Mouse (Mus musculus) left cerebral cortex, adult 2 months (tissue): ENCODE measurements at regions not wholly inside any gene's neighbourhood (a gene's known extent, or its start where the extent isn't known, plus 50 kb on each side); places are given as distances from the start of the nearest gene placed in this dataset.

Source experiments
- DNase-seq, 2 experiments: peaks; one replicate each; pipeline ENCODE4 v3.0.0; 2021 to 2022; ENCODE audit warnings: low spot score in 2 of 2, mixed read lengths in 1 of 2; ENCODE audit errors: extremely low spot score in 1 of 2
- H3K27ac ChIP-seq: fragments of 200-600 bp; 2 replicates; pipeline ENCODE4 v1.8.1; 2022
- H3K4me3 ChIP-seq: fragments of 200-600 bp; 2 replicates; pipeline ENCODE4 v1.8.1; 2022
- CTCF ChIP-seq: fragments of 200-600 bp; IDR thresholded peaks from 2 replicates; pipeline ENCODE4 v1.8.1; 2022; ENCODE audit warnings: antibody characterized with exemption, mild to moderate bottlenecking, moderate library complexity
- intact Hi-C: fragments of 180-260 bp; cut with DNase I; formaldehyde crosslinking; loops from one replicate; pipeline ENCODE4 v1.15.1; 2025

- intact Hi-C loops = no loop called here
- no peak for DNase-seq
- H3K27ac ChIP-seq = no peak overlapping the region
- no peak for TF ChIP-seq CTCF
- no peak overlapping the region for H3K4me3 ChIP-seq
Measured at GRCm38 (mm10) chr8:89609074-89609473, 565.1 kb upstream of the Sall1 start.

GRCm38 (mm10) chr8:89605905-89606468 is 562.0 kb upstream of the Sall1 start:
- Histone ChIP-seq H3K27ac (no peak overlapping the region), H3K4me3 (no peak overlapping the region)
- no peak for TF ChIP-seq CTCF
- DNase-seq = no peak
- intact Hi-C loops = no loop called here

- intact Hi-C loops = no loop called here
- no peak overlapping the region for H3K4me3 ChIP-seq
- no peak for TF ChIP-seq CTCF
- DNase-seq = no peak
- H3K27ac ChIP-seq = no peak overlapping the region
Measured at GRCm38 (mm10) chr8:89604461-89604860, 560.5 kb upstream of the Sall1 start.

- no peak overlapping the region for H3K4me3 ChIP-seq
- DNase-seq = no peak
- TF ChIP-seq CTCF = no peak
- intact Hi-C loops = no loop called here
- H3K27ac ChIP-seq = no peak overlapping the region
Measured at GRCm38 (mm10) chr8:89596380-89596779, 552.4 kb upstream of the Sall1 start.

DNA sequence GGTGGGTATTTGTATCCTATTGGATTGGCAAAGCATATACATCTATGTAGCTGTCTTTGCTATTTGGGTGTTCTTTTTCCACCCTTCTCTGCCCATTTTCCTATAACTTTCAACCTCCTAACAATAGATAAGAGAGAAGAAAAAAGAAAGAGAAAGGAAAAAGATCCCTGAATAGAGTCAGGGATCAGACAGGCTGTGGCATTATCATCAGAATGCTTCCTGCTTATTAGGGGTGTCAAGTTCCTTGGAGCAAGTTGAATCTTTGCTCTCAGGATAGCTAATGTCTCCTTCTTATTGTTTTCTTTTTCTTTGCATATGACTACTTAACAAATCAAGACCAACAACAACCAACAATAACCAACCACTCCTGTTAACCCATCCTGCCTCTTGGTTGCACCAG is 539.1 kb upstream of the Sall1 start:
- TF ChIP-seq CTCF = no peak
- Histone ChIP-seq H3K27ac (no peak overlapping the region), H3K4me3 (no peak overlapping the region)
- DNase-seq = no peak
- intact Hi-C loops = no loop called here

DNA sequence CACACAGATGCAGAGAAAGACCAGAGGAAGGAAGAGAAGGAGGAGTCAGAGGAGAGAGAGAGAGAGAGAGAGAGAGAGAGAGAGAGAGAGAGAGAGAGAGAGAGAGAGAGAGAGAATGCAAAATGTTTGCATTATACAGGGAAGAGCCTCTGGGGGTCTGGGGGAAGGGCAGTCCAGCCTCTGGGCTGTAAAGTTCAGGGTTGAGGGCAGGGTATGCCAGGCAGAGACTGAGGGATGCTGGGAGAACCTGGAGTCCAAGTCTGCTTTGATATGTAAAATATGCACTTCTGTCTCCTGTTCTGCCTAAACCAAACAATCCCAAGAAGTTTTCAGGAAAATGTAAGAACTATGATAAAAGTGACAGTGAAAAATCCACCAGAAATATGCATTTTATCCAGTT is 538.6 kb upstream of the Sall1 start:
- TF ChIP-seq CTCF = no peak
- intact Hi-C loops = no loop called here
- no peak for DNase-seq
- no peak overlapping the region for H3K27ac ChIP-seq
- H3K4me3 ChIP-seq = no peak overlapping the region

- peak; percentile 71 for TF ChIP-seq CTCF
- intact Hi-C loops = loop anchor here (2.0 to 10.0 kb wide), 3 partner anchors 213 to 817 kb away; partner anchors contain the start of gene Sall1
- DNase-seq = peak; percentile 72 to 81
- Histone ChIP-seq H3K4me3 (no peak overlapping the region), H3K27ac (no peak overlapping the region)
Measured at GRCm38 (mm10) chr8:89571816-89572215, 527.9 kb upstream of the Sall1 start.

DNA sequence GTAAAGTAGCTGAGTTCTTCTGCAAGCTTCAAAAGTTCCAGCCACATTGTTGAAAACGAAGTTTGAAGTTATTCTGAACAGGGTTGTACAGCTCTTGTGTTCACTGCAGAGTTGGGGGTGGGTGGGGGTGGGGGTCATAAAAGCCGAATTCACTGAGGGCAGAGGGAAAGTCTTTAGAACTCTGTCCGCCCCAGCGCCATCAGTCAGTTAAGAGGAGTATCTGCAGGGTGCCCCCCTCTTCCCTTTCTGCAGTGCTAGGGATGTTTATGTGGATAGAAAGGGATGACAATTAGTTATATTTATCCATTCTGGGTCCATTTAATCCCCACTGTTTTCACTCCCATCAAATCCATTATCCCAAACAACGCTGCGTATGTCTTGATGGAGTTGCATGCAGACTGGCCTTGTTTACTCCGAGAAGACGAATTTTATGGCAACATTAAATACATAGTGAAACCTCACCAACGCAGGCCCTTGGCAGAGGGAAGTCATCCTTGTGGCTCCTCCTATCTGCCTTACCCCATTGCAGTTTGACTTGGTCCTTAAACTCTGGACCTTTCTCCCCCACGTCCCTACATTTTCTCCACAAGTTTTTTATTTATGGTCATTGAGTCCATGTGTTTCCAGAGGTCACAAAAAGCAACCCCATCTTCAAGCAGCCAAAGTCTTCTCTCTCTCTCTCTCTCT is 526.8 kb upstream of the Sall1 start:
- intact Hi-C loops = loop anchor here (2.0 to 10.0 kb wide), 2 partner anchors 526 to 816 kb away; partner anchors contain the start of gene Sall1

DNA sequence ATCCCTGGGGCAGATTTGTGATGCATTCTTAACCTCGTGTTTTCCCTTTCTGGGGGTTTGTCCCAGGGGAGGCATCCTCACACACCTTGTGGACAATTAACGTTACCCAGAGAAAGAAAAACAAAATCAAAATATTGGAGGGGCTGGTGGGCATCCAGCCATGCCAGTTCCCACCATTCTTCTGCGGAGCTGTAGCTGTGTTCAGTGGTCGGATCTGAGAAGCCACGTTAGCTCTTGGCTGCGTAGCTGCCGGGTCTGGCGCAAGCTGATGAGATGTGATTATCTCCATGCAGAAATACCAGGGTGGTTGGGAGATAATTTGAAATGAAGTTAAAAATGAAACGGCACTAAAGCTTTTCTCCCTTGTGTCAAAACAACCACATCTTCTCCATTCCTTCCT is 525.4 kb upstream of the Sall1 start:
- intact Hi-C loops = no loop called here
- no peak overlapping the region for H3K4me3 ChIP-seq
- no peak for DNase-seq
- TF ChIP-seq CTCF = no peak
- no peak overlapping the region for H3K27ac ChIP-seq

More for the DNA sequence above, 526.8 kb upstream of the Sall1 start:
- no peak for TF ChIP-seq CTCF
- H3K4me3 ChIP-seq = no peak overlapping the region
- no peak for DNase-seq
- H3K27ac ChIP-seq = no peak overlapping the region

DNA sequence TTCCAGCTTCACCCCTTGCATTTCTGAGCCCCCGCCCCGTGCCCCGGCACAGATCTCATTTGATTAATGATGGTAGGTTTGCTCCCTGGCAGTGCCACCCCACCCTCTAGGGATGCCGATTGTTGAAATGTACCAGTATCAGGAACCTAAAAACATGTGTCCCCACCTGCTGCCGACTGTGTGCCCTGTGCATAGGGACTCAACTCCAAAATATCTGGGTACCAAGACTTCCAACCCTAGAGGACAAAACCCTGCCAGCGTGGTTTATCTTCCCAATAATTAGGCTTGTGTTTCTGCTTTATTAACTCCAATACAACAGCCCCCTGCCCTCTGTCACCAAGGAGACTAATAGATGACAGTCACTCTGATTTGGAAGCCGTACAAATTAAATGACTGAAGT is 524.7 kb upstream of the Sall1 start:
- H3K4me3 ChIP-seq = no peak overlapping the region
- H3K27ac ChIP-seq = no peak overlapping the region
- intact Hi-C loops = no loop called here
- DNase-seq = no peak
- TF ChIP-seq CTCF = no peak

- Histone ChIP-seq H3K27ac (no peak overlapping the region), H3K4me3 (no peak overlapping the region)
- no peak for DNase-seq
- intact Hi-C loops = no loop called here
- TF ChIP-seq CTCF = no peak
Measured at GRCm38 (mm10) chr8:89566986-89567385, 523.0 kb upstream of the Sall1 start.

DNA sequence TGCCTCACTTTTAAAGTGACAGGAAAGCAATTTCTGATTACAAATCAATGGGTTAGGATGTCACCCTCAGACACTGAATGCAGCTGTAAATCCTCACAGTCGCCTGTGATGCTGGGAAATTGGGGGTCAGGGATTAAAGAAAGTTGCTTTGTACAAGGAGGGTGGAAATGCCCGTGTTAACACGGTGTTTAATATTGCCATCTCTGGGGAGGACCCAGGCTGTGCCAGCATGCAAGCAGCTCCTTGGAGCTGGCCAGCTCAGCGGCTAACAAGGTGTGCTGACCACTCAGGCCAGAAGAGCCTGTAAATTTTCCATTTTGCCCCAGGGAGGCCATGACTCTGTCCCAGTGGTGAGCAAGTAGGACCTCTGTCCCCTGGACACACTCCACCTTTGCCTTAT is 522.5 kb upstream of the Sall1 start:
- no peak overlapping the region for H3K27ac ChIP-seq
- intact Hi-C loops = no loop called here
- no peak overlapping the region for H3K4me3 ChIP-seq
- TF ChIP-seq CTCF = no peak
- no peak for DNase-seq
